Mouse (Mus musculus): ENCODE measurements around the gene Sec14l1.

Sec14l1 gene

GRCm38 (mm10) chr11:117127931-117128548 is 13.1 kb downstream of the Sec14l1 start:
- DNase-seq (ENCODE audit: low spot score) = no peak

GRCm38 (mm10) chr11:117129473-117129872 is 14.5 kb downstream of the Sec14l1 start:
- no peak for DNase-seq (ENCODE audit: low spot score)

DNA sequence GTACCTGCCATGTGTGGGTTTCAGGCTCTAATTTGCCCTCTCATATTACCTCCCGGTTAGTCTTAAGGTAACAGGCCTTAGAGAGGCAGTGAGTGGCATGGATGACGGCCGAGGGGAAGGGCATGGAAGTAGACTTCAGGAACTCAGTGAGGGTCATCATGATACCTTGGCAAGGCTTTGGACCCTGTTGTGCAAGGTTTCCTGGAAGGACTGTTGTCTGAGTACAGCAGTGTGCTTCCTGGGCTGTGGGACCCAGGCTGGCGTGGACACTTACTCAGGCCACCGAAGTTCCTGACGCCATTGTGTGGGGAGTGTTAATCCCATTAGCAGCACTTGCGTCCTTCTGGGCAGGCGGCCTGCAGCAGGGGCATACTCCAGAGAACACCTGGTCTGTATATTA is 15.1 kb downstream of the Sec14l1 start:
- DNase-seq (ENCODE audit: low spot score) = no peak

DNA sequence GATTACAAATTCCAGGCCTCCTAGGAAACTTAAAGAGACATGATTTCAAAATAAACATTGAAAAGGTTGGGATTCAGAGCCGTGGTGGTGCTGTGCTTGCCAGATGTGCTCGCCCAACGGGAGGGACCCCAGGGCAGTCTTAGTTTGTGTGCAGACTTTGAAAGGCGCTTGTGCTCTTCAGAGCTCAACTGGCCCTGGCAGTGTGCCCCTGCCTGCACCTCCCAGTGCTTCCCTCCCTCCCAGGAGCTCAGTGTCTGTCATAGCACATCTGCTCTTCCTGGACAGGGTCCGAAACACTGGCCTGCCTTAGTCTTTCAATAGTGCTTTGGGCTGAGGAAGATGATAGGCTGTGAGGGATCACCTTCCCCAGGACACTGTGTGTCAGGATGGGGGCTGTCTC is 15.9 kb downstream of the Sec14l1 start:
- no peak for DNase-seq (ENCODE audit: low spot score)

DNA sequence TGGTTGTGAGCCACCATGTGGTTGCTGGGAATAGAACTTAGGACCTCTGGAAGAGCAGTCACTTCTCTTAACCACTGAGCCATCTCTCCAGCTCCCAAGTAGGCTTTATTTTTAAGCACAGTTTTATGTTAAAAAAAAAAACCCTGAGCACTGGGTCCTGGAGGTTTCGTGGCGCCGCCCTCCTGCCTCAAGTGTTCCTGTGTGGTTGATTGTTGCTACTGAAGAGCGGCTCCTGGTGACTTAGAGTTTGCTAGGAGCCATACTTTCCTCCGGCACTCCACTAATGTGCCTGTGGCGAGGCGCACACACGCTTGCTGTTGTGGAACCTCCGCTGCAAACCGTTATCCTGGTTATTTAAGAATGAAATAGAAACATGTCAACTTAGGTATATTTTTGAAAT is 16.5 kb downstream of the Sec14l1 start:
- no peak for DNase-seq (ENCODE audit: low spot score)

DNA sequence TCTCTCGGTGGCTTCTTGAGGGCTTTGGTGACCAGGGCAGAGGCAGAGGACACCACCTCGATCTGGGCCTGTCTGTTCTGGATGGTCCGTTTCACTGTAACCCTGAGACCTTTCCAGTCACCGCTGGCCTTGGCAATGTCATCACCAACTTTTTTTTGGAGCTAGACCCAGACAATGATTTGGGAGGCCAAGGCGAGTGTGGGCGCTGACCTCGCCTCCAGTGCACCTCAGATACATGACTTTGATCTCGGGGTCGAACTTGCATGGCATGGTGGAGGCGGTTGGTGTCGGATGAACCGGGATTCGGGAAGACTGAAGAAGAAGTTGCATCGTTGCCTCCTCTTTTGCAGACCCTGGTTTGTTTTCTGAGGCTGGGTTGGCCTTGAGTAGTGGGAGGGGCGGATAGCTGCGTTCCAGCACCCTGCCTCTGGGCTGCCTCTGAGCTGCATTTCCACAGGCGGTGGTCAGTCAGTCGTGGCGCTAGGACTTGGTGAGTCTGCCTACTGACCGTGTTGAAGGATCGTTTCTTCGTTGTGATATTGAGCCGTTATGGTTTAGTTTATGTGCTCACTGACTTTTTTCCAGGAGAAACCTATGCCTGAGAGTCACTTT is 19.9 kb downstream of the Sec14l1 start:
- DNase-seq (ENCODE audit: low spot score) = no peak

GRCm38 (mm10) chr11:117135457-117136290 is 20.7 kb downstream of the Sec14l1 start:
- no peak for DNase-seq (ENCODE audit: low spot score)

DNA sequence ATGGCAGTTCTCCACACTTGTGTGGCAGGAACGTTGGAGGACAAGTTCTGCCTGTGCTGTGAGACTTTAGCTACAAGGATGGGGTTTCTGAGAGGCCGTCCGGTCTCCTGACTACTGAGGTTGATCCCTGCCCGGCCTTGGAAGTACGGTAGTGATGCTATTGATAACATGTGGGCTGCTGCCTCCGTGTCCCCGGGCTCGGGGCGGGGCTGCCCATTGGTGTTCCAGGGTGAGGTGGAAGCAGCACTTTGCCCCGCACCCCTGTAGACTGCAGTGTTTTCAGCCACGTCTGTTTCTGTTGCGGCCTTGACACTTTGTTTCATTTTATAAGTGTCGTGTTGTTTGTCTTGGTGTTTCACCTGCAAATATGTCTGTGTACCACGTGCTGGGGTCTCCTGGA is 21.9 kb downstream of the Sec14l1 start:
- DNase-seq (ENCODE audit: low spot score) = no peak

DNA sequence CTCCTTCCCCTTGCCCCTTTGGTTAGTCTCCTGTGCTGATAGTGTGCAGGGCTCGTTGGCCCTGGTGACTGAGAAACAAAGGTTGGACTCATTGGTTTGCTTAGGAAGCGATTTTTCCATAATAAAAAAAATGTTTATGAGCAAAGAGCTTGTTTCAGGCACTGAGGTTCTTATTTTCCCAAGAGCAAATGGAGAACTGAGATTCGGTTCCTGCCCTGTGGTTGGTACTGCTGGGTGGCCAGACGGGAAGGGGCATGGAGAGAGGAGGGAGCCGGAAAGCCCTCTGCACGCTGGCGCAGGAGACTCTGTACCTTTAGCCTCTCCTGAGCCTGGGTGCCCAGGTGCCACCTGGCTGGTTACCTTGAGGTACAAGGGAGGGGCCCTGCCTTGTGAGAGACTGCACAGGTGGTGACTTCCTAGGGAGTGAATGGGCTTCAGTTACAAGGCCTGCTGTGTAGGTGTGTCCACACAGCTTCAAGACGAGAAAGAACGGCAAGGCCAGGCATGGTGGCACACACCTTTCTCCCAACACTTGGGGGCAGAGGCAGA is 23.3 kb downstream of the Sec14l1 start:
- DNase-seq (ENCODE audit: low spot score) = no peak

DNA sequence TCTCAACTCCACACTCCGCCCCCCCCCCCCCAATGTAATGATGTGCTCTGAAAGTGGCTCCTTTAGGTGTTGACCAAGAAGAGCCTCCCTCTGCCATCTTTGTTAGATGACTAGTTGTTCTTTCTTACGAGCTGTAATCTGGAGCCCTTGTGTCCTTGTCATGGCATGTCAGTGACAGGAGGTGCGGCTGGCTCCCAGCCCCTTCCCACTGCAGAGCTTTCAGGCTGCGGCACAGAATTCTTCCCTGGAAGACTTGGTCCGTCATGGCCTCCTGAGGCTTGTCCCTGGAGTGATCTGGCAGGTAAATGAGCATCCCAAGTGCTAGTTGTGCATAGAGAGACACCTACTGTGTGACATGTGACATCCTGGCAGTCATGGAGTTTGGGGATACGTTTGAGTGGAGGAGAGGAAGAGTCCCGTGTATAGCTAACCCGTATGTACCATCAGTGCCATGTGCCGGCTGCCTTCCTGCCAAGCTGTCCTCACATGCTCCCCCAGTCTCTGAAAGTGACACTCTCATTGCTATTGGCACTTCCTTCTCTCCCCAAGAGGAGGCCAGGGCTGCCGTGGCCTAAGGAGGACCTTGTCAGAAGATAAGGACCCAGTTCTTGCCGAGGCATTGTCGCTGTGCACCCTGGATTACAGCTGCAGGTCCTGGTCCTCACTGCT is 24.0 kb downstream of the Sec14l1 start:
- no peak for DNase-seq (ENCODE audit: low spot score)

DNA sequence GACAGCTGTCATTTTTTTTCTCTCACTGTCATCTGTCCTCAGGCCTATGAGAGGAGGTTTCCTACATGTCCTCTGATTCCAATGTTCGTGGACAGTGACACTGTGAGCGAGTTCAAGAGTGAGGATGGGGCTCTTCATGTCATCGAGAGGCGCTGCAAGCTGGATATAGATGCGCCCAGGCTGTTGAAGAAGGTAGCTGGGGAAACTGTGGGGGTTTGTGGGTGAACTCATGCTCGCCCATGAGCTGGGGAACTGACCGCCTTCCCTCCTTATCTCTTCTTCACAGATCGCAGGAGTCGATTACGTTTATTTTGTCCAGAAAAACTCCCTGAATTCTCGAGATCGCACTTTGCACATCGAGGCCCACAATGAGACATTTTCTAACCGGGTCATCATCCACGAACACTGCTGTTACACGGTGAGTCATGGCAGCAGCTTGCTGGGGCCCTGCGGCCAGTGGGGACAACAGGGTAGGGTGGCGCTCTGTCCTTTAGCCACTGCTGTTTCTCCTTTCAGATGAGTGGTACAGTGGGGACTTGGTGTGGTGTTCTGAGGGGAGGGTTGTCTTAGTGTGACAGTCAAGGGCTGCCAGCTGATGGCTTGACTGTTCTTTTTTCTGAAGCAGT is 26.5 kb downstream of the Sec14l1 start:
- no peak for DNase-seq (ENCODE audit: low spot score)

DNA sequence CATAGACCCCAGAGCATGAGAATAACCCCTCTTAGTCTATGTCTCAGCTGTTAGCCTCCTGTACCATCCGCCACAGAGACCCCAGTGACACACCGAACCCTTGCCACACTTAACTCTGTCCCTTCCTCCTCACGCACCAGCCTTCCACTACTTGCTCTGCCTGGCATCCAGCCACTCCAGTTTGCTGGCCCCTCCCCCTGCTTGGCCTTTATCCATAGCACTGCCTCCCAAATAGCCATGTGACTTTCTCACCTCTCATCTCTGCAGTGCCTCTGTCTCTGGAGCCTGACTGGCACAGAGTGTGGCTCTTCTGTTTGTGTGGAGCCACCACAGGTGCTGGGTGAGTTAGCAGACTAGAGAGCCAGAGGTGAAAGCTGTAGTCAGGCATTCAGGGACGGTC is 27.5 kb downstream of the Sec14l1 start:
- peak; percentile 64 for DNase-seq (ENCODE audit: low spot score)

DNA sequence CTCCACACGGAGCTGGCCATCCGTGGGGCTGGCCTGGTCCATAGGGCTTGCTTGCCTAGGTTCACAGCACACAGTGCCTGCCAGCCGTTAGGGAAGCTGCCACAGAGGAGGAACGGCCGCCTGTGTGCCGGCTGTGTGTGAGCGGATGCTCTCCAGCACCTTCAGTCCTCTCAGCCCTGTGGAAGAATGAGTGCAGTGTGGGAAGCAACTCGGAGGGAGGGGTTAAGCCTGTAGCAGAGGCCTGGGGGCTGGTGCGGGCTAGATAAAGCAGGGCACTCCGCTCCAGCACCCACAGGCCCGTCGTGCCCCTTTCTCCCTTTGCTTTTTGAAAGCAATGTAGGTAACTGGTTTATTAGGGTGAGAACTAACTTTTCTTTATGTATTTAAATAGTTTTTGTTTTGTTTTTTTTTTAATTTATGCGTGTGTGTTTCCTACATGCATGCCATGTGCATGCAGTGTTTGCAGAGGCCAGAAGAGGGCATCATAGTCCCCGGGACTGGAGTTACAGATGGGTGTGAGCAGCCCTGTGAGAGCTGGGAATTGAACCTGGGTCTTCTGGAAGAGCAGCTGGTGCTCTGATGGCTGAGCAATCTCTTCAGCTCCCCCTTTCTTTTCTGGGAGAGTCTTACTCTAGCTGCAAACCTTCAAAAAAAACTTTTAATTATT is 30.6 kb downstream of the Sec14l1 start:
- no peak for DNase-seq (ENCODE audit: low spot score)

DNA sequence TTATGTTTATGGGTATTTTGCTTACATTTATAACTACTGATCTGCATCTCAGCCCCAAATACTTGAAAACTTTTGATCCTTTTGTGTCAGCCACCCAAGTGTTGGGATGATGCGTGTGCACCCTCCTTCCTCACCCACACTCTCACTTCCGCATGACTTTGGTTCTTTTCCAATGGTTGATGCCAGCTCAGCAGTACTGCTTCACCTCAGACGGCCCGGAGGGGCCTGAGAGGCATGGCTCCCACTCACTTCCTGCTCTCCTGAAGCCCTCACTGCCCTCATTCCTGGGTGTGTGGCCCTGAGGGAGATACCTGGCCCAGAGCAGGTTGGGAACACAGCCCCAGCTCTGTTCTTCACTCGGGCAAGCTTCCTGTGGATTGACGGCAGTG is 31.1 kb downstream of the Sec14l1 start:
- DNase-seq (ENCODE audit: low spot score) = no peak

GRCm38 (mm10) chr11:117146776-117147536 is 32.0 kb downstream of the Sec14l1 start:
- no peak for DNase-seq (ENCODE audit: low spot score)

GRCm38 (mm10) chr11:117148893-117149685 is 34.1 kb downstream of the Sec14l1 start:
- no peak for DNase-seq (ENCODE audit: low spot score)

DNA sequence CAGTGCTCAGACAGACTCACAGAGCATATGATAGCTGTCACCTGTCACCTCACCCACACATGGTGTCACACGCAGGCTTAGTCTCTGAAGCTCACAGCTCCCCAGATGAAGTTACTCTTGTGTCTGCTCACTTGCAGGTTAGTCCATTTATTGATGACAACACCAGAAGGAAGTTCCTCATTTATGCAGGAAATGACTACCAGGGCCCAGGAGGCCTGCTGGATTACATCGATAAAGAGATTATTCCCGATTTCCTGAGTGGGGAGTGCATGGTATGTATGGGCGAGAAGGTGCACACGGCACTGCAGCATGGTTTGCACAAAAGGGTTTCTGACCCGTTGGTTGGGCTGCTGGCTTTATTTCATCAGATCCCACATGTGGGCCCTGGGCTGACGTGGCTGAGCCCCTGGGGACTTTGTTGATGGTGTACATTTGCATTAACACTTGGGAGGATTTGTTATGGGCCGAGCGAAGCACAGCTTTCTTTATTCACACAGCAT is 35.5 kb downstream of the Sec14l1 start:
- no peak for DNase-seq (ENCODE audit: low spot score)

GRCm38 (mm10) chr11:117151461-117151860 is 36.5 kb downstream of the Sec14l1 start:
- DNase-seq (ENCODE audit: low spot score) = no peak

- DNase-seq (ENCODE audit: low spot score) = no peak
These were observed 37.6 kb downstream of the Sec14l1 start for GRCm38 (mm10) chr11:117152541-117152940.

GRCm38 (mm10) chr11:117153553-117153952 is 38.6 kb downstream of the Sec14l1 start:
- no peak for DNase-seq (ENCODE audit: low spot score)

Measured in adipocyte (in vitro differentiated cells).